Mouse (Mus musculus): ENCODE measurements at regions not wholly inside any gene's neighbourhood (a gene's known extent, or its start where the extent isn't known, plus 50 kb on each side); places are given as distances from the start of the nearest gene placed in this dataset.

DNA sequence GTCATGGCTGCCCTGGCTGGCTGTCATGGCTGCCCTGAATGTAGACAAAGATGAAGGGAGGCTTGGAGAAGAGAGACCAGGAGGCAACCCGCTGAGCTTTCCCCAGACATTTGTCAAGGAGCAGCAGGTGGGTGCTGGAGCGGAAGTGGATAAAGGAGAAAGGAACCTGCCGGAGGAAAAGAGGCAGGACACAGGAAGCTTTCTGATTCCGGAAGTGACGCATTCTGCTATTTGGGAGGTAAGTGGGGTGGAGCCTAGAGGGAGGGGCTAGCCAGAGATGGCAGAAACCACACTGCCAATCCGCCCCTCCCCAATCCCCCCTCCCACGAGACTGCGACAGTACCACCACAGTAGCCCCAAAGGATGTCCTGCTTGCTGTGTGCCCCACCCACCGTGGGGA lies 80.1 kb downstream of the Gm572 start:
- DNase-seq, result no peak

DNA sequence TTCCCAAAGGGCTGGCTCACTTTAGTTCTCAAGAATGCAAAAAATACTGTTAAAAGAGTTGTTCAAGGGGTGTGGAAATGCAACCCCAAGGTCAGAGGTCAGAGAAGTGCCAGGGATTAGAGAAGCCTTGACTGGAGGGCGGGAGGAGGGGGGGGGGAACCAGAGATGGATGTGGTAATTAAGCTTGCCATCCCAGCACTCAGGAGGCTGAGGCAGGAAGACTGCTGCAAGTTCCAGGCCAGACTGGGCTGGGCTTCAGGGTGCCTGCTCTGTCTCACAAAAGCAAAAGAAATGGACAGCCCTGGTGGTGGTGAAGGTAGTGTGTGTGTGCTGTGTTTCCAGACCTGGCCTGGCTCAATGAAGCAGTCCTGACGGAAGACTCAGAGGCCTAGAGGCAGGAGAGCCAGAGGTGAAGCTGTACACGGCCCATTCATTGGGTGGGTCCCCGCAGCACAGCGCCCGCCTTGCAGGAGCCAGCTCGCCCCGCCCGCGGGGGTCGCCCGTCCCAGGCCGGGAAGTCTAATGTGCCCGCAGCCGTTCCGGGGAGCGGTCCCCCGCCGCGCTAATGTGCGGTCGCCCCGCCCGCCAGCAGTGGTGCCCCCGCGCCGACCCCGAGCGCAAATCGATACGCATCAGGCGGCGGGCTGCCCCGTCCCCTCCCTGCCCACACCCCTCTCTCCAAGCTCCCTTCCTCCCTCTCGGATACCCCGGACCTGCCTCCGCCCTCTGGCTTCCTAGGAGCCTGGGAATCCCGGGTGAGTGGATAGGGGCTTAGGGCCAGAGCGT lies 80.1 kb upstream of the Casz1 start:
- DNase-seq, result no peak

DNA sequence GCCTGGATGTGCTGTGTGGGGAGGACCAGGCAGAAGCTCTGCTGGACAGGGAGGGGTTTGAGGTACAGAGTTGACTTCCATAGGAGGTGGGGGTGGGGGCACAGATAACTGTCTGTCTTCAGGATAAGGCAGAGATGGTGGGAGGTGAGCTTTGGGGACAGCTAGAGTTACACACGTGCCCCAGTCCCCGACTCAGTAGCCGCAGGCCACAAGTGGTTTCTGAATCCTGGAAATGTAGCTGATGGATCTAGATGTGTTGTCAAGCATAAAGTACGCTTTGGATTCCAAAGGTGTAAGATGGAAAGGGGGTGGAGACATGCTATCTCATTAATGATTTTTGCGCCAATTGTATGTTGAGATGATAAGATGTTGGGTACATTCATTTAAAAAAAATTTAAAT lies 75.4 kb upstream of the Casz1 start:
- DNase-seq, result no peak

DNA sequence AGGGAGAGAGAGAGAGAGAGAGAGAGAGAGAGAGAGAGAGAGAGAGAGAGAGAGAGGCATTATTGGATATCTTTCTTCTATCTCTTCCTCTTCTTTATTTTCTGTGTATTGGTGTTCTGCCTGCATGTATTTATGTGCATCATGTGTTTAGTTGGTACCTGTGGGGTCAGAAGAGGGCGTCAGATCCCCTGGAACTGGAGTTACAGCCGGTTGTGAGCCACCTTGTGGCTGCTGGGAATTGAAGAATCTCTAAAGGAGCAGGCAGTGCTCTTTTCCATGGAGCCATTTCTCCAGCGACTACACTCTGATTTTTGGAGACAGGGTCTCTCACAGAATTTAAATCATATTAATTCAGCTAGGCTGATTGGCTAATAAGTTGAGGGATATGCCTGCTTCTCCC lies 72.6 kb upstream of the Casz1 start:
- no peak for DNase-seq

DNA sequence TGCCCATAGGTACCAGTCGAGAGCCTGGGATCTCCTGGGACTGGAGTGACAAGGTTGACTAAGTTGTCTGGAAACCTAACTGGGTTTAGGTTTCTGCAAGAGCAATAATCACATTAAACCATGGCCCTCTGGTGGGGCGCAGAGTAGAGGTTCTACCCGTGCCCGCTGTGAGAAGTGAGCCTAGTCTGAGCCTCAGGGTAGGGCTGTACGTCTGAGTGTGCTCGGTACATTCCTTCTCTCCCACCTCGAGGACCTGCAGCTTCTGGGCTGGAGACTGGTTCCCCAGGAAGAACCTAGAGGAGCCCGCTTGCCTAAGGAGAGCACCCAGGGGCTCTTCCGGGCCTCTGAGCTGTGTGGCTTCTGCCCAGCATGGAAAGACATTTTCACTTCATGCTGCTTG lies 70.2 kb upstream of the Casz1 start:
- DNase-seq, result no peak

DNA sequence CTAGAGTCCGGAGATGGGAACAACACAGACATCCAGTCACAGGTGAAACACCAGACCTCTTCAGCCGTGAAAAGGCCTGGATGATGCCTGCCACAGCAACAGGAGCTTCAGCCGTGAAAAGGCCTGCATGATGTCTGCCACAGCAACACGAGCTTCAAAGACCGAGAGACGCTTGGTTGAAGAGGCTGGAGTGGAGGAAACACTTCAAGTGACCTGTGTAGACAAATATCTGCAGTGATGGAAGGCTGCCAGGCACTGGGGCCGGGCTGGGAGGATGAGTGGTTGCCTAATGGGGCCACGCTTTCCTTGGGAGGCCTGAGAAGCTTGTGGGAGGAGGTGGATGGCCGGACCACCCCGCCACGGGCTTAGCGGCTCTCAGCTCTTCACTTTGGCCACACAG lies 69.7 kb upstream of the Casz1 start:
- no peak for DNase-seq

DNA sequence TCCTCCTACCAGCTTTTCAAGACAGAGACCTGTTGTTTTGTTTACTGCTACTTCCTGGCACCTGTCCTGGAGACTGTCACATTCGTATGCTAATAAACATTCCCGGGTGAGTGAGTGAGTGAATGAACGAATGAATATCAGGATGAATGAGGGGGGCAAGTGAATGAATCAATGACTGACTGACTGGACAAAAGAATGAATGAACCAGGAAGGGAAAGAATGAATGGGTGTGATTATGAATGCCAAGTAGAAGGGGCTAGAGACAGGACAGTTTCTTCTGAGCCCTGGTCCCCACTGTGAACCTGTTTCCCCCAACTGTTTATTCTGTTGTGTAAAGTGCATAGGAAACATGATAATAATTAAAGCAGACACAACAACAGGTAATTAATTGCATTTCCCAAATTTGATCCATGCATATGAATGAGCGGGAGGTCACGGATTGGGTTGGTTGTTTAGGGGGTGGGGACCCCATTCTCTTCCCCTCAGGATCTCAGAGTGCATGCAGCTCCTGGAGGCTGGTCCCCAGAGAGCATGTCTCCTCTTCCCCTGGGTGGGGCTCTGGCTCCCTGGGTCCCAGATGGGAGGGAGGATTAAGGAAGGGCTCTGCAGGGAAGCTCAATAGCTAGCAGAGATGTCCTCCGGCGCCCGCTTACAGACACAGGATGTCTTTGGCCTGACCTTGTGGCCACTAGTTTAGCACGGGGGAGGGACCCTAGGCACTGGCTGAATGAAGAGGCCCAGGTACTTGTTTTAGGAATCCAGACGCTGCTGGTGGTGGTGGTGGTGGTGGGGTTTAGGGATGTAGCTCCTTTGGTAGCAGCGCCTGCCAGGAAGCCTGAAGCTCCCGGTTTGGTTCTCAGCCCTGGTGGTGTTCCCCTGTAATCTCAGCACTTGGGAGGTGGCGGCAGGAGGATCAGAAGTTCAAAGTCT lies 65.4 kb upstream of the Casz1 start:
- DNase-seq, result no peak

DNA sequence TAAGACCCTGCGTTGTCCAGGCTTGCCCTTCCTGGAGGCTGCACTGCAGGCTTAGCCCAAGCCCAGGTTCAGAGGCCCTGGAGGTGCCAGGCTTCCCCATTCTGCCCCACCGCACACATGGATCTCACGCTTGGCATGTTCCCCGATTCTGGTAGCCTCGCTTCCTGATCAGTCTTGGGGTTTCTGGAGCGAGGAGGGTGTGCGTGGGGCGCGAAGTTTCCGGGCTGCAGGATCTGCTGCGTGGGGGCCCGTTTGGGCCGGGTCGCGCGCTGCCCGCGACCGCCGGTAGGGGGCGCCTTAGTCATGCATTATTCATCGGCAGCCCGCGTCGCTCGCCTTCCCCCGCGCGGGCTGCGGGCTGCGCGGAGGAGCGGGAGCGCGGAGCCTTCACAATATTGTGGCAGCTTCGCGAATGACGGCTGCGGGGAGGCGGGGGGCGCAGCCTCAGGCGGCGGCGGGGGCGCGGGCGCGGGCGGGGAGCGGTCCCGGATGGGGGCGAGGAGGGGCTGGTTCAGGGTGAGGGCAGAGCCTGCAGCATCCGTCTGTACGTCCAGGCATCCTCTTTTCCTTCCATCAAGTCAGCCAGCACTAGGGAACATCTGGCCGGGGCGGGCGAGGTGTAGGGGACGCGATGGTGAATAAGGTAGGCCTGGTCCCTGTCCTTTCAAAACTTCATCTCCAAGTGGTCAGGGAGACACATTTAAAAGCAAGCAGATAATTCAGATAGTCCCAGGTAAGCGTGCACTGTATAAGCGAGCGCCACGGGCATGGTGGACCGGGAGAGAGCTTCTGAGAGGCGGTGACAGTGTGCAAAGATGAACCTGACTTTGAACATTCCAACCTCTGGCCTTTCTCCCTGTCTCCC lies 61.4 kb upstream of the Casz1 start:
- DNase-seq, result peak; percentile 11 to 16

DNA sequence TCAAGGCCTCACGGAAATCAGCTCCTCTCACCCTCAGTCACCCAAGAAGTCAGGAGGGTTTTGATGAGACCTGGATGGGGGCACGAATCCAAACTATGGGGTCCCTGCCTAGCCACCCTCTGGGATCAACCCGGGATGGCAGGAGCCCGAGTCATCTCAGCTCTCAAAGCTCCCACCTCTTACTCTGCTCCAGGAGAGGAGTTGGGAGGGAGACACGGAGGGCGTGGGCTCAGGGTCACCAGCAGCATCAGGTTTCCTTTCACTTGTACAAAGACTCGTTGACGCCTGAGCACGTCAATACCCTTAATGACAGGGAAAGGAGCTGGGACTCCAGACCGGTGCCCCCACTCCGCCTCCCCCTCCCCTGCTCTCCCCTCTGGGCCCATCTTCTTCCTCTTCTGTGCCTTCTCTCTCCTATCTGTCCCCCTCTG lies 60.8 kb upstream of the Casz1 start:
- no peak for DNase-seq

DNA sequence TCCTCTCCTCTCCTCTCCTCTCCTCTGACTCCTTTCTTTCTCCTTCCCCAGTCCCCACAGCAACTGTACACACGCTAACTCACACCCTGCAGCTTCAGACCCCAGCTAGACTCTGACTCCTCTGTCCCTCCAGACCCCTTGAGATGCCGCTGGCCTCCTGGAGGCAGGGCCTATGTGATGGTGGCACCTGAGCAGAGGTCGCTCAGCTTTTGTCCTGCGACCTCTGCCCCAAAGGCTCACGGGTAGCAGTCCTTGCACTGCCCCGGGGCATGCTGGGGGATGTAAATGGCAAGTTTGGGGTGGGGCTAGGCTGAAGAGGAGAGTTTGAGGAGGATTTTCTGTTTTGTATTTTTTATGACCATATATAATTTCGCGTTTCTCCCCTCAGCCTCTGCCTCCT lies 60.2 kb upstream of the Casz1 start:
- DNase-seq, result no peak

DNA sequence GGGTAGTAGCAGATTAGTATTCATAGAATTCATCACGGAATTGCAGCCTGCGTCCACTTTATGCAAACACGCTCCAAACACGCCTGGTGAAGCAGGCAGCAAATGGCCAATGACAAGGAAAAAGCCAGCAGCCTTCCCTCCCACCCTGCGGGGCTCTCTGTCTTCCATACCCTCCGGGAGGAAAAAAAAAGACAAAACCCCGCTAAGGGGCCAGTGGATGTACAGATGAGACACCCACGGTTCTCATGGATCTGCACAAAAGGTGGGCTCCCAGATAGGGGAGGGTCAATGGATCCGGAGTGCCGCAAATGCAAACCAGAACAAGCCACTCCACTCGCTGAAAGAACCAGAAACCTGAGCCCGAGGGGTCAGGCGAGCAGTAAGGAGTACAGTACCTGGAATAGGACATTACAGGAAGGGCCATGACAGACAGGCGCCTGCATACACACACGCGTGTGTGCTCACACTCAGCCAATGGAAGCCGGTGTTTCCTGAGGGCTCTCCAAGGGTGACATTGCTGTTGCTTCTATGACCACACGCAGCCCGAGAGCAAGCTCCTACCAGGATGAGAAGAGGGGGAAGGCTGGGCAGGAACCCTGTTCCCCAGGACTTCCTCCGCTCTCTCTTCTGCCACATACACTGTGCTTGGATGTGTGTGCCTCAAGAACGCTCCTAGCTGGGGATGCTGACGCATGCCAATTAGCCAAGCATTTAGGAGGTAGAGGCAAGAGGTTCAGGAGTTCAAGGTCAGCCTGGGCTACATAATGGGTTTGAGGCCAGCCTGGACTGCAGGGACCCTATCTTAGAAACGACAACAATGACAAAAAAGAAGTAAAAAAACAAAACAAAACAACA lies 57.5 kb upstream of the Casz1 start:
- DNase-seq, result no peak

DNA sequence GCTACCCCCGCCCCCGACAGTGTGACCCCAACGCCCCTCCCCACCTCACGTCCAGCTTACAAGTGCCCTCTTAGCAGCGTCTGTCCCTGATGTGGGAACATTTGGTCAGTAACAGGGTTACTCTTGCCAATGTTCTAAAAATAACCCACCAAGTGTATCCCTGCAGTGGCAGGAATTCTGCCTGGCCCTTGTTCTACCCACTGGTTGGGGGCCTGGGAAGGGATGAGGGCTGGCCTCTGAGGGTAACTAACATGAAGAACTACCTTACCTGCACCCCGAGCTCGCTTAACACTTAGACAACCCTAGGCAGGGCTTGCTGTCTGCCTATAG lies 56.9 kb upstream of the Casz1 start:
- DNase-seq, result no peak

DNA sequence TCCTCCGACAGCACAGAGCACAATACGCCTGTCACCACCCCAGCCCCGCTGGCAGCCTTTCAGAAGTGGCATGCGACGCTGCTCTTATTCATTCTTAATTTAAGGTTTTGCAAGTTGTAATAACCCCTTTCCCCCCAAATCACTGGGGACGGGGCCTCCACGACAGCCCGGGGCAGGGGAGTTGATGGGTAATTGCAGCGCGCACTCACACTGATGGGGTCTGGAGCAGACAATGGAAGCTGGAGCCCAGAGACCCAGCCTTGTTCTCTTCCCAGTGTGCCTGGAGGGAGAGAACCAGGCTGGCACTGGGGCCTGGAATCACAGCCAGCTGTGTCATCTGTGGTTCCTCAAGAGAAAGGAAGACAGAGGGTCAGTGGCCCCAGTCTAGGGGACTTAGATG lies 54.2 kb upstream of the Casz1 start:
- DNase-seq, result no peak

DNA sequence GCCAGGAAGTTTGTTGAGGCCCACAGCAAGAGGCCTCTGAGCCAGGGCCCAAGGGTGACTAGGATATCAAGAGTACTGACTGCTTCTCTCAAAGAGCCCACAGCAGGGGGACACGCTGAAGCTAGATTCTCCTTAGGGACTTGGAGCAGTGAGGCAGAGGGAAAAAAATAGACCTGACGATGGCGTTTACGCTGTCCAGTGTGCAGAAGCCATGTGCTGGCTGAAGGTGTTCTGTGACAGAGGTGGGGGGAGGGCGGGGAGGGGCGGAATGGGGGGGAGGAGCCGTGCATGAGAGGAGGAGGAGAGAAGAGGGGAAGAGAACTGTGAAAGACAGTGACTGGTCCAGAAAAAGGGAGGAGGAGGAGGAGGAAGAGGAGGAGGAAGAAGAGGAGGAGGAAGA lies 52.6 kb upstream of the Casz1 start:
- DNase-seq, result no peak

DNA sequence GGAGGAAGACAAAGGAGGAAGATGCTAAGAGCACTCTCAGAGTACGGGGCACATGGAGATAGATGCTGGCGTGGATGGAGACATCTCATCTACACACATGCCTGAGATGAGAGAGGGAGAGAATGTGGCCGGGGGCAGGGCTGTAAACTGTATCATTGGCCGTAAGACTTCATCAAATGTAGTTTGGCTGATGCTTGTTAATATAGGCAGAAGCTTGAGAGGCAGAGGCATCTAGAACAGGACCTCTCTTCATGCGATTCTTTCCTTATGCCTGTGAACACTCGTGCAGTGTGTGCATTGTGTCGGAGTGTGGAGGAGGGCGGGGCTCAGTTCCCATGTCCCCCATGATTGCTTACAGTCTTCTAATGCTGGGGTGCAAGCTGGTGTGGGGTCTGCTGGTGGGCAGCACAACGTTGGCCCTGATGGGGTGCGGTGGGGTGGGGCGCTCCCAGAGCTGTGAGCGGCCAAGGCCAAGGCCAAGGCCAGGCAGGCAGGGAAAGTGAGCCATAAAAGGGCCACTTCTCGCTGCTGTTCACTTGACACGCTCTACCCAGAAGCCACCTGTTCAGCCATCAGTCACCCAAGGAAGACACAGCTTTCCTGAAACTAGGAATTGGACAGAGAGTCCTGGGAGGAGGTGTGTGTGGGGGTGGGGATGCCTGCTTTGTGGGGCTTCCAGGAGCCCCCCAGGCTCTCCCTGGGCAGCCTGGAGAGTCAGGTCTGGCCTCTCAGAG lies 51.7 kb upstream of the Casz1 start:
- no peak for DNase-seq

DNA sequence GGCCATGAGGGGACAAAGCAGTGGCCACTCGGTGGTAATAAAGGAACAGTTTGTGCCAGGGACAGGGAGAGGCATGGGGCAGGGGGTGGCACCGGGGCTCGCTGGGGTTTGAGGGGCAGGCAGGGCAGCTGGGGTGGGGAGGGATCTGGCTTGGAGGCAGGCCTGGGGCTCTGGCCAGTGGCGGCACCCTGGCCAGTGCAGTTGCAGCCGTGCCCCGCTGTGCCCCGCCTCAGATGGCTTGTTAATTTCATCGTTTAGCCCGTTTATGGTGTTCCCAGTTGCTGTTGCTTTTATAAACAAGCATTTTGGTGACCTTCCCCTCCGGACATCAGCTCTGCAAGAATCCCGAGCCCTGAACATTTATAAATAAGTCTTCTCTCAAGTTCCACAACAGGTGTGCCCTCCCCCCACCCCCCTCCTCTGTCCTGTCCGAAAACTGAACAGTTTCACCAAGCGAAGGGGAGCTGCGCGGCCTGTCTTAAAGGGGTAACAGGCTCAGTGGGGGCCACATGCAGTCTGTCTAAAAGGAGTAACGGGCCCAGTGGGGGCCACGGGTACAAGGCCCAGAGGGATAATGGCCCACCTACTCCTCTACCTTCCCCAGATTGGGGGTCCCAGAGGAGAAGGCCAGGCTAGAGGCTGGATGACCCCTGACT lies 51.0 kb upstream of the Casz1 start:
- DNase-seq, result no peak

DNA sequence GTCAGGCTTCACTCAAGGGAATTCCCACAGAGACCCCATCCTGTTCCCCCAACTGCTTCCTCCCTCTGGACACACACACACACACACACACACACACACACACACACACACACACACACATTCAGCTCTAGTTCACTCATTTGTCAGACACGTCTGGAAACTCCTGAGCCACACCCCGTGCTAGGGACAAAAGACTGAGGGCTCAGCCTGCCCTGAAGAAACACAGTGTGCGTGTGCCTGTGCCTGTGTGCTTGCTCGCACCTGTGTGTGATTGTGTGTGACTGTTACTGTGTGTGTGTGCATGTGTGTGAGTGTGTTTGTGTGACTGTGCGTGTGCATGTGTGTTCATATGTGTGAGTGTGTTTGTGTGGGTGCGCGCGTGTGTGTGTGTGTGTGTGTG lies 50.4 kb upstream of the Casz1 start:
- no peak for DNase-seq

All from thymus, adult 18-20 months (tissue).